Mouse (Mus musculus): ENCODE measurements around the gene Mbnl2. TPM values are rescaled to one million over a fixed set of nuclear protein-coding genes. Genes with fewer than 3 reads are reported as not detected.
A peak's percentile ranks its signal among the peaks of the same experiment; 100 is the strongest.

Gene Mbnl2
- polyA plus RNA-seq, 1 experiment from 2014 or later, result 39.2 TPM

GRCm38 (mm10) chr14:120416886-120417285, 141.4 kb downstream of the Mbnl2 start:
- no peak overlapping the region for H3K4me2 ChIP-seq (ENCODE audit: low read depth, low read length, severe bottlenecking)
- ATAC-seq (replicated peaks; ENCODE audit: low FRiP score), result no peak
- no peak overlapping the region for H3K27ac ChIP-seq (ENCODE audit: low read depth, low read length)
- H3K9ac ChIP-seq (ENCODE audit: low read length), result no peak overlapping the region
- no peaks in the 10 kb centered on the region for H3K9me3 ChIP-seq (ENCODE audit: control insufficient read depth, low read length)
- no peaks in the 10 kb centered on the region for H3K36me3 ChIP-seq (ENCODE audit: control insufficient read depth, insufficient read depth, low read length)
- no peak overlapping the region for H3K4me3 ChIP-seq (ENCODE audit: low read depth, low read length)
- WGBS, result 89% methylated on average over 9 of the region's 9 CpGs
- no peaks in the 10 kb centered on the region for H3K4me1 ChIP-seq (replicated peaks; ENCODE audit: control insufficient read depth, insufficient read depth, low read length)
- no peaks in the 10 kb centered on the region for H3K27me3 ChIP-seq (ENCODE audit: control insufficient read depth, insufficient read depth, low read length)
- DNase-seq (ENCODE audit: low spot score), result no peak

DNA sequence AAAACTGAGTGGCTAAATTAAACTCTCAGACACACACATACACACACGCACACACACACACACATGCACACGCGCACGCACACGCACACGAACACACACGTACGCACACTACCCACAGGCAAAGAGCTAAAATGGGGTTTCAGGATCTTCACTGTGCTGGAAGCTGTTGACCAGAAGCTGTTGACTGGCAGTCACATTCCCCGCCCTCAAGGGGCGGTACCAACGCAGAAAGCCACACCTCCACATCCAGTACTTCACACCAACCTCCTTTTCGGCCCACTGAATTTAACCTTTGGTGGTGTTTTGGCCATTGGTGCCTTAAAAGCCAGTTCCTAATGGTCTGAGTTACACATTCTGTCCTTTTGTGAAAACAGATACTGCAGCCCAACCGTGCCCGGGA, 143.5 kb downstream of the Mbnl2 start:
- Histone ChIP-seq H3K9ac (ENCODE audit: low read length) (no peak overlapping the region), H3K4me3 (ENCODE audit: low read depth, low read length) (no peak overlapping the region), H3K9me3 (ENCODE audit: control insufficient read depth, low read length) (no peaks in the 10 kb centered on the region), H3K36me3 (ENCODE audit: control insufficient read depth, insufficient read depth, low read length) (no peaks in the 10 kb centered on the region), H3K4me1 (replicated peaks; ENCODE audit: control insufficient read depth, insufficient read depth, low read length) (no peaks in the 10 kb centered on the region), H3K4me2 (ENCODE audit: low read depth, low read length, severe bottlenecking) (no peak overlapping the region), H3K27me3 (ENCODE audit: control insufficient read depth, insufficient read depth, low read length) (no peaks in the 10 kb centered on the region), H3K27ac (ENCODE audit: low read depth, low read length) (no peak overlapping the region)
- no peak for DNase-seq (ENCODE audit: low spot score)
- WGBS, result 69% methylated on average over 14 of the region's 14 CpGs
- ATAC-seq (replicated peaks; ENCODE audit: low FRiP score), result peak; percentile 63

- no peak overlapping the region for H3K4me3 ChIP-seq (ENCODE audit: low read depth, low read length)
- 91% methylated on average over 5 of the region's 5 CpGs for WGBS
- no peaks in the 10 kb centered on the region for H3K4me1 ChIP-seq (replicated peaks; ENCODE audit: control insufficient read depth, insufficient read depth, low read length)
- H3K9ac ChIP-seq (ENCODE audit: low read length), result no peak overlapping the region
- H3K27ac ChIP-seq (ENCODE audit: low read depth, low read length), result no peak overlapping the region
- no peaks in the 10 kb centered on the region; the same call in 1 of the 2 replicates for H3K36me3 ChIP-seq (ENCODE audit: control insufficient read depth, insufficient read depth, low read length)
- H3K27me3 ChIP-seq (ENCODE audit: control insufficient read depth, insufficient read depth, low read length), result no peaks in the 10 kb centered on the region
- no peaks in the 10 kb centered on the region for H3K9me3 ChIP-seq (ENCODE audit: control insufficient read depth, low read length)
- DNase-seq (ENCODE audit: low spot score) (no peak), ATAC-seq (replicated peaks; ENCODE audit: low FRiP score) (no peak)
- no peak overlapping the region for H3K4me2 ChIP-seq (ENCODE audit: low read depth, low read length, severe bottlenecking)
Observed at GRCm38 (mm10) chr14:120428497-120428896, 153.0 kb downstream of the Mbnl2 start.

- Histone ChIP-seq H3K4me2 (ENCODE audit: low read depth, low read length, severe bottlenecking) (no peak overlapping the region), H3K36me3 (ENCODE audit: control insufficient read depth, insufficient read depth, low read length) (no peaks in the 10 kb centered on the region), H3K9me3 (ENCODE audit: control insufficient read depth, low read length) (no peaks in the 10 kb centered on the region), H3K4me3 (ENCODE audit: low read depth, low read length) (no peak overlapping the region), H3K9ac (ENCODE audit: low read length) (no peak overlapping the region), H3K27ac (ENCODE audit: low read depth, low read length) (no peak overlapping the region), H3K4me1 (replicated peaks; ENCODE audit: control insufficient read depth, insufficient read depth, low read length) (no peaks in the 10 kb centered on the region), H3K27me3 (ENCODE audit: control insufficient read depth, insufficient read depth, low read length) (no peaks in the 10 kb centered on the region)
- no peak for ATAC-seq (replicated peaks; ENCODE audit: low FRiP score)
- no peak for DNase-seq (ENCODE audit: low spot score)
Observed at GRCm38 (mm10) chr14:120432773-120433172, 157.3 kb downstream of the Mbnl2 start.

DNA sequence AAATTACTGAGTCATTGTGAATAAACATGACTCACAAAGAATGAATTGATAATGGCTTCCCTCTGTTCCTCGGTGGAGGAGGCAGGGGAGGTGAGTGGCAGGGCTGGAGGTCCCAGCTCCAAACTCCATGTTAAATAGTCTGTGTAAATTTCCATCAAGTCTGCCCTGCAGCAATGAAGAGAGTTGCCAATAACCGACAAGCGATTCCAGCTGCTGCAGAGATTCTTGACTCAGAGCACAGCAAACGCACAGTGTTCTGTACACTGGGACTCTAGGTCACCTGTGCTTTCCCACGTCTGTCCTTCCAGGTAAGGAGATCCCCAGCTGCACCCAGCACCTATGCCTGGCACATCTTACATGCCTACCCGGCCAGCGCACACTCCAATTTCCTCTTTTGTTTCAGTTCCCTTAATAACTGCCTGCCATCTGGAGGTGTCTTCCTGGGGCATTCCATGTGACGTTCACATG, 158.5 kb downstream of the Mbnl2 start:
- Histone ChIP-seq H3K9ac (ENCODE audit: low read length) (no peak overlapping the region), H3K9me3 (ENCODE audit: control insufficient read depth, low read length) (no peaks in the 10 kb centered on the region), H3K4me2 (ENCODE audit: low read depth, low read length, severe bottlenecking) (no peak overlapping the region), H3K27ac (ENCODE audit: low read depth, low read length) (no peak overlapping the region), H3K27me3 (ENCODE audit: control insufficient read depth, insufficient read depth, low read length) (no peaks in the 10 kb centered on the region), H3K4me1 (replicated peaks; ENCODE audit: control insufficient read depth, insufficient read depth, low read length) (no peaks in the 10 kb centered on the region), H3K36me3 (ENCODE audit: control insufficient read depth, insufficient read depth, low read length) (no peaks in the 10 kb centered on the region), H3K4me3 (ENCODE audit: low read depth, low read length) (no peak overlapping the region)
- DNase-seq (ENCODE audit: low spot score) (no peak), ATAC-seq (replicated peaks; ENCODE audit: low FRiP score) (no peak)
- 80% methylated on average over 8 of the region's 8 CpGs for WGBS

DNA sequence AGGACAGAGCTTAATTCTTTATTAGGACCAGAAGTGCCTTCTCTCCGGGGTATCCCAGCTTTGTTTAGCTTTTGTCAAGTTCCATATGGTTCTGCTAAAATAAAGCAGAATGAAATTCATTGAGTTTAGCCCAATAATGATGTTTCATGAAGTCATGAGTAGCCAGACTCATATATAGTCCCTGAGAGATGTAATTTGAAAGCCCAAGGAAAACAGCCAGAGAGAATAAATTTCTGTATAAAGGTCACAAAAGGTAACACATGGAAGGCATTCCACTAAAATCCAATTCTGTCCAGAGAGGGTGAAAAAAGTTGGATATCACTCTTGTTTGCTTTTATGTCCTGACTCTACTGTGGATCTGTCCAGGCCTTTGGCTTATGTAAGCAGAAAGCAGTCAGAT, 159.4 kb downstream of the Mbnl2 start:
- no peak overlapping the region for H3K9ac ChIP-seq (ENCODE audit: low read length)
- no peaks in the 10 kb centered on the region for H3K9me3 ChIP-seq (ENCODE audit: control insufficient read depth, low read length)
- WGBS, result 77% methylated on average over 1 of the region's 1 CpGs
- no peak overlapping the region for H3K4me2 ChIP-seq (ENCODE audit: low read depth, low read length, severe bottlenecking)
- no peaks in the 10 kb centered on the region for H3K36me3 ChIP-seq (ENCODE audit: control insufficient read depth, insufficient read depth, low read length)
- ATAC-seq (replicated peaks; ENCODE audit: low FRiP score), result no peak
- no peak overlapping the region for H3K4me3 ChIP-seq (ENCODE audit: low read depth, low read length)
- no peaks in the 10 kb centered on the region for H3K4me1 ChIP-seq (replicated peaks; ENCODE audit: control insufficient read depth, insufficient read depth, low read length)
- DNase-seq (ENCODE audit: low spot score), result no peak
- no peaks in the 10 kb centered on the region for H3K27me3 ChIP-seq (ENCODE audit: control insufficient read depth, insufficient read depth, low read length)
- H3K27ac ChIP-seq (ENCODE audit: low read depth, low read length), result no peak overlapping the region

GRCm38 (mm10) chr14:120440716-120441115, 165.2 kb downstream of the Mbnl2 start:
- Histone ChIP-seq H3K4me1 (replicated peaks; ENCODE audit: control insufficient read depth, insufficient read depth, low read length) (no peaks in the 10 kb centered on the region), H3K4me2 (ENCODE audit: low read depth, low read length, severe bottlenecking) (no peak overlapping the region), H3K4me3 (ENCODE audit: low read depth, low read length) (no peak overlapping the region), H3K9ac (ENCODE audit: low read length) (no peak overlapping the region), H3K36me3 (ENCODE audit: control insufficient read depth, insufficient read depth, low read length) (no peaks in the 10 kb centered on the region), H3K27me3 (ENCODE audit: control insufficient read depth, insufficient read depth, low read length) (no peaks in the 10 kb centered on the region), H3K27ac (ENCODE audit: low read depth, low read length) (no peak overlapping the region), H3K9me3 (ENCODE audit: control insufficient read depth, low read length) (no peaks in the 10 kb centered on the region)
- ATAC-seq (replicated peaks; ENCODE audit: low FRiP score) (no peak), DNase-seq (ENCODE audit: low spot score) (no peak)

DNA sequence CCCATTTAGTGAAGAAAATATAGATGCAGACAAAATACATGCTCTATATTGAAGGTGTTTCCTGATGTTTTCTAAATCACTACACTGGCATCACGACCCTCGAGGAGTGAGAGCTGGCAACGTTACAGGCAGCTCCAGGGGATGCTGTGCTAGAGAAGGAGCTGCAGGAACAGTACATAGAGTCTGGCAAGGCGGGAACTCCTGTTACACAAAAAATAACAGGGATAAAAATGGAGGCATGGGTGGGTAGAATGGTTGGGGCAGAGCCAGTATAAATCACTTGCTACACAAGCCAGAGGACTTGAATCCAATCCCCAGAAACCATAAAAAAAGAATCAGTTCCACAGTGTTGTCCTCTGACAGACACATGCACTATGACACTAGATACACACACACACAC, 165.8 kb downstream of the Mbnl2 start:
- Histone ChIP-seq H3K9ac (ENCODE audit: low read length) (no peak overlapping the region), H3K36me3 (ENCODE audit: control insufficient read depth, insufficient read depth, low read length) (no peaks in the 10 kb centered on the region), H3K4me1 (replicated peaks; ENCODE audit: control insufficient read depth, insufficient read depth, low read length) (no peaks in the 10 kb centered on the region), H3K27ac (ENCODE audit: low read depth, low read length) (no peak overlapping the region), H3K9me3 (ENCODE audit: control insufficient read depth, low read length) (no peaks in the 10 kb centered on the region), H3K4me3 (ENCODE audit: low read depth, low read length) (no peak overlapping the region), H3K27me3 (ENCODE audit: control insufficient read depth, insufficient read depth, low read length) (no peaks in the 10 kb centered on the region), H3K4me2 (ENCODE audit: low read depth, low read length, severe bottlenecking) (no peak overlapping the region)
- DNase-seq (ENCODE audit: low spot score) (no peak), ATAC-seq (replicated peaks; ENCODE audit: low FRiP score) (no peak)
- 86% methylated on average over 4 of the region's 4 CpGs for WGBS

DNA sequence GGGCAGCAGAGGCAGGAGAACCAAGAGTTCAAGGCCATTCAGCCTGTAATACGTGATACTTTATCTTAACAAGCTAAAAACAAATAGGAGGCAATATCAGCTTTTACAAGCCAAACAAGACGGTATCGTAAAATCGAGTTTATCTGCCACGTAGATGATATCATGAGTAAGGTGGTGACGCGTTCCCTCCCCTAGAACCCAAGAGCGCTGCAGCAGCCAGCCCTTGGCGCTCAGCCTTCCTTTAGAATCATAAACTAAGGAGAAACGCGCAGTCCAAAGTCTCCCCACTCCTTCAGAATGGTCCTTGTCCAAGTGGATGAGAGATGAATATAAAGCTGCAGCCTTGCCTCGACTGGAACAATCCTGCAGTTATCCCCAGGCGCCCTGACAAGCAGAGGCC, 166.4 kb downstream of the Mbnl2 start:
- no peak for DNase-seq (ENCODE audit: low spot score)
- no peak overlapping the region for H3K4me2 ChIP-seq (ENCODE audit: low read depth, low read length, severe bottlenecking)
- ATAC-seq (replicated peaks; ENCODE audit: low FRiP score), result no peak
- H3K36me3 ChIP-seq (ENCODE audit: control insufficient read depth, insufficient read depth, low read length), result no peaks in the 10 kb centered on the region
- H3K9me3 ChIP-seq (ENCODE audit: control insufficient read depth, low read length), result no peaks in the 10 kb centered on the region
- no peaks in the 10 kb centered on the region for H3K4me1 ChIP-seq (replicated peaks; ENCODE audit: control insufficient read depth, insufficient read depth, low read length)
- H3K9ac ChIP-seq (ENCODE audit: low read length), result no peak overlapping the region
- H3K27ac ChIP-seq (ENCODE audit: low read depth, low read length), result no peak overlapping the region
- no peaks in the 10 kb centered on the region for H3K27me3 ChIP-seq (ENCODE audit: control insufficient read depth, insufficient read depth, low read length)
- WGBS, result 92% methylated on average over 13 of the region's 13 CpGs
- no peak overlapping the region for H3K4me3 ChIP-seq (ENCODE audit: low read depth, low read length)

Data from forebrain, embryonic 11.5 days (tissue).